Mouse (Mus musculus): ENCODE data around the gene Rab11fip3.
A peak's percentile ranks its signal among the peaks of the same experiment; 100 is the strongest.

Gene Rab11fip3

GRCm38 (mm10) chr17:26080867-26081266 is 11.5 kb upstream of the Rab11fip3 start:
- DNase-seq: no peak

- DNase-seq: no peak
Observed at GRCm38 (mm10) chr17:26078851-26079250, 9.5 kb upstream of the Rab11fip3 start.

- no peak for DNase-seq
Observed at GRCm38 (mm10) chr17:26075246-26075645, 5.9 kb upstream of the Rab11fip3 start.

- no peak for DNase-seq
Observed at GRCm38 (mm10) chr17:26070136-26070535, 781 bp upstream of the Rab11fip3 start.

GRCm38 (mm10) chr17:26068024-26068830 is 1.1 kb downstream of the Rab11fip3 start:
- no peak for DNase-seq

GRCm38 (mm10) chr17:26066488-26067020 is 2.8 kb downstream of the Rab11fip3 start:
- no peak for DNase-seq

GRCm38 (mm10) chr17:26064916-26065315 is 4.4 kb downstream of the Rab11fip3 start:
- DNase-seq: no peak

GRCm38 (mm10) chr17:26057787-26058567 is 11.4 kb downstream of the Rab11fip3 start:
- DNase-seq: peak; percentile 76

GRCm38 (mm10) chr17:26057278-26057677 is 12.1 kb downstream of the Rab11fip3 start:
- no peak for DNase-seq

- DNase-seq: no peak
Observed at GRCm38 (mm10) chr17:26055164-26055563, 14.2 kb downstream of the Rab11fip3 start.

GRCm38 (mm10) chr17:26054133-26054845 is 15.1 kb downstream of the Rab11fip3 start:
- DNase-seq: no peak

GRCm38 (mm10) chr17:26052706-26053105 is 16.6 kb downstream of the Rab11fip3 start:
- no peak for DNase-seq

- no peak for DNase-seq
Observed at GRCm38 (mm10) chr17:26052074-26052473, 17.3 kb downstream of the Rab11fip3 start.

GRCm38 (mm10) chr17:26048118-26048517 is 21.2 kb downstream of the Rab11fip3 start:
- no peak for DNase-seq

GRCm38 (mm10) chr17:26046253-26046997 is 22.9 kb downstream of the Rab11fip3 start:
- peak; percentile 30 for DNase-seq

- peak; percentile 52 for DNase-seq
Observed at GRCm38 (mm10) chr17:26045285-26045684, 24.1 kb downstream of the Rab11fip3 start.

- peak; percentile 75 for DNase-seq
Observed at GRCm38 (mm10) chr17:26043249-26043636, 26.1 kb downstream of the Rab11fip3 start.

GRCm38 (mm10) chr17:26042599-26043248 is 26.6 kb downstream of the Rab11fip3 start:
- no peak for DNase-seq

GRCm38 (mm10) chr17:26041111-26041802 is 28.1 kb downstream of the Rab11fip3 start:
- peak; percentile 82 for DNase-seq

GRCm38 (mm10) chr17:26040711-26041110 is 28.6 kb downstream of the Rab11fip3 start:
- DNase-seq: peak; percentile 53

GRCm38 (mm10) chr17:26032037-26032436 is 37.3 kb downstream of the Rab11fip3 start:
- DNase-seq: no peak
